Mouse (Mus musculus) small intestine, adult 2 months (tissue): ENCODE data around the gene Psmc3ip.

Source experiments
- CTCF ChIP-seq: fragments of 200-500 bp; IDR thresholded peaks from 2 replicates; pipeline ENCODE4 v1.5.1; 2012; ENCODE audit warnings: low read depth, mild to moderate bottlenecking, control low read depth, inconsistent platforms, low read length, moderate library complexity, mixed read lengths; ENCODE audit not compliant: insufficient replicate concordance, insufficient read length; ENCODE audit errors: extremely low read depth
- POLR2A ChIP-seq: fragments of 200-500 bp; IDR thresholded peaks from 2 replicates; pipeline ENCODE4 v1.6.1; 2012; ENCODE audit warnings: low read depth, mild to moderate bottlenecking, control low read depth, inconsistent platforms, low read length, moderate library complexity

DNA sequence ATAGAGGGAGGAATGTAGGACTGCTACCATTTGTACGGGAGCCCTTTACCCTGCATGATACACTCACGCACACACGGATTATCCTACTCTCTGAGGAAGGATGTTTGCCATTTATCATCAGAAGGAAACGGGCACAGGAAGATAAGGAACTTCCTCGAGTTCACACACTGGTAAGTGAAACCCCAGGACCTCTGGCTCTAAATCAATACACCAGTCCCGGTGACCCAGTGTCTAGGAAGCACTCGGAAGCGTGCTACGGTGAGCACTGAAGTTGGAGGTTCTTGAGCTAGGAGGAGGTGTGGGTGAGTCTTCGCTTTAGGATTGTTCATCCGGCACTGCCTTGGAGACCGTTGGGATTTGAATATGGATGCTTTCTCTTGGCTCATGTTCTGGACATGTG, 37.8 kb upstream of the Psmc3ip start:
- no peak for TF ChIP-seq CTCF
- TF ChIP-seq POLR2A: no peak
